Mouse (Mus musculus) cerebellum, postnatal 10 days (tissue): ENCODE data around the gene Cacna1g.

Experiments
- DNase-seq, 2 experiments: peaks; one replicate each; pipeline ENCODE4 v3.0.0; 2021; ENCODE audit warnings: mixed read lengths in 2 of 2

Gene Cacna1g

GRCm38 (mm10) chr11:94473707-94474543 lies at the start of gene Cacna1g:
Gene Cacna1g (minus strand): TSS chr11:94474198.
- DNase-seq = peak; percentile 92 to 93

GRCm38 (mm10) chr11:94521219-94521843 lies 47.3 kb upstream of the Cacna1g start, which contains the start of gene Mycbpap:
Gene Mycbpap (minus strand): TSS chr11:94521742.
- peak; percentile 73 to 75 for DNase-seq

GRCm38 (mm10) chr11:94513452-94513851 lies 39.5 kb upstream of the Cacna1g start:
- no peak for DNase-seq

DNA sequence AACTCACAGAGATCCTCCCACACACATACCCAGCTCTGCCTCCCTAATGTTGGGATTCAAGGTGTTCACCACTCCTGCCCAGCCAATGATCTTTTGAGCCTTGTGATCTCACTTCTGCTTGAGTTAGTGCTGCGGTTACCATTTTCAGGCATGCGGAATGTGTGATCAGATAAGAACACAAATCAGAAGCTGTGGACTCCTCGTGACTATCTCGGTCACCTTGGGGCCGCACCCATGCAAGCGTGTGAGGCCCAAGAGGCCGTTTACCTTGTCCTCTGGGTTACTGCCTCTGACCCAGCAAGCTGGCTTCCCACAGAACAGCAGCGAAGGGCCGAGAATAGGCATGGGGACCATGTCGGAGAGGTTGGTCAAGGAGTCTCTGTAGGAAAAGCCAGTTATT lies 35.0 kb upstream of the Cacna1g start:
- DNase-seq = no peak

- DNase-seq = no peak
These were observed 27.5 kb upstream of the Cacna1g start for GRCm38 (mm10) chr11:94501482-94501881.

DNA sequence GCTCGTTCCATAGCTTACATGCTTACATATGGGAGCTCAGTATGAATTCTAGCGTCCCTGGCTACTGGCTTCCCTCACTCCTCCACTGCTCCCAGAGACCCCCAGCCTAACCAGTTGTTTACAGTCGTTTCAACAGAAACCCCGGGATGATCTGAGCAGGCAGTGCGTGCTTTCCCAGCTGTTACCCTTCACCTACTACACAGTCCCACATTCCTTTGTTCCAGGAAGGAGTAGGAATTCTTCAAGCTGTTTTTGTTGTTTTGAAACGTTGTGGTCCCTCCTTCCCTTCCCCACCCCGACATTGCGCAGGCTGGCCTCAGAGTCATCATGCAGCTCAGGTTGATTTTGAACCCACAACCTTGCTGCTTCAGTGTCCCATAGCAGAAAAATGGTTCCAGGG lies 26.4 kb upstream of the Cacna1g start:
- DNase-seq = no peak

DNA sequence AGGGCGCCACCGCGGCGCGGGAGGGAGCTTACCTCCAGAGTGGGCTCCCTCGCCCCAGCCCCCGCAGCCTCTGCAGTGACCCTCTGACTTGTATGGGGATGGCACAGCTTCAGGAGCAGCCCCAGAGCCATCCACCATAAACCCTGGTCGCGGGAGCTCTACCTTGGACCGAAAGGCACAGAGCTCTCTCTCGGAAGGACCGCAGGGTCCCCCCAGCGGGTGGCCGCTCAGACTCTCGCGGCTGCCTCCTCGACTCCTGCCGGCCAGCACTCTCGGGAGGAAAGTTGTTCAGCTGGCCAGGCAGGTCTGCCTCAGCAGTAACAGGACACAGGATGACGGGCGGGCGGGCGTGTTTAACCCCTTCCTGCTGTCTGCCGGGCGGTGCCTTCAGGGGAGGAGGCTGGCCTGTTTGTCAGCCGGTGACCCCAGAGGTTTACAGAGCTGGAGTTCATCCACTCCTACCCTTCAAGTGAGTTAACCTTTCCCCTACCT lies 25.7 kb upstream of the Cacna1g start, which contains the start of gene Epn3:
TSS of gene Epn3 (minus strand) at position 314 of the 492 bp plus-strand sequence.
- peak; percentile 66 to 72 for DNase-seq

DNA sequence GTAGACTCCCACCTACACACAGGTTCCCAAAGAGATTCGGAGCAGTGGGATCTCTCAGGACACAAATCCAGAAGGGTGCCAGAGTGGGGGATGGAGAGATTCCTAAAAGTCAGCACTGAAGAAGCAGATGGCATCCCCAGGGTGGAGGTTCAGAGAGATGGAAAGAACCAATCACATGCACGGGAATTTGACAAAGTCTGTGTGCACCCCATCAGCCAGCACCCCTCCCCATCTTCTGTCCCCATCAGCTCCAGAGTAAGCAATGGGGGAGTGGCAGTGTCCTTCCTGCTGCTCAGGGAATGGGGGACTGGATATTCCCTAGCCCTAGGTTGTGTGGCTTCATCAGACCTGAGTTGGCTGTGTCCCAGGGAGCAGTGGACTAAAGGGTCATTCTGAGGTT lies 25.0 kb upstream of the Cacna1g start:
- peak; percentile 88 to 90 for DNase-seq

DNA sequence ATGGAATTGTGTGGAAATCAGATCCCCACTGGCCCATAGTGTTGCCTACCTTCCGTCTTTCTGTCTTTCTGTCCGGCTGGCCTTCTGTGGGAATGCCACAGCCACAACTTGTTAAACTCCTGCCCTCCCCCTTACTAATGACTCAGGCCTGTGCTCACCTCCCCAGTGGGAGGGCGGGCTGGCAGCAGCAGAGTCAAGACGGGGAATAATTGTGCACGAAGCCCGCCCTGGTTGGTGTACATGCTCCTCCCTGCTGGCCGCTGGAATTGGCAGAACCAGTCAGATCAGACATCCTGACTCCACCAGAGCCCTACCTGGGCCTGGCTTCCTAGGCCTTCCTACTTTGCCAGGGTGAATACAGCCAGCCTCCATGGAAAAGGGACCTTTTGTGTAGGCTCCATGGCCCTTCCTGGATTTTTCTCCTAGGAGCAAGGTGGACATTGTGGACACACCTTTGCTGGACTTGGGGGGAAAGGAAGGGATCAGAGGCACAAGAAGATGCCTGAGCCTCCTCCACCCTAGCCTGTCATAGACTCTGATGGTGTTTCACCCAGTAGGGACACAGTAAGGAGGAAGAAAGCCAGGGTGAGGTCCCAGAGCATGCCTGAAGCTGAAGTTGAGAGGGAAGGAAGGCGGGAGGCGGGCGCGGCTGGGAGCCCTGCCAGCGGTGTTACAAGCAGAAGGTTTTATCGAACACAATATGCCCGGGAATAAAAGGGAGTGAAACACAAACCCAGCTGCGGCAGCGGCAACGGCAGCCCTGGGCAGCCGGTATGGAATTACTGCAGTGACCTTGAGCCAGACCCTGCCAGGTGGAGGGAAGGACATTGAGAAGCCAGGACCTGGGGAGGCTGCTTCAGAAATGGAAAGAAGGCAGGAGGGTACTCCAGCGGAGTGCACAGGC lies 24.3 kb upstream of the Cacna1g start:
- peak; percentile 71 to 81 for DNase-seq

- DNase-seq = no peak
These were observed 21.4 kb upstream of the Cacna1g start for GRCm38 (mm10) chr11:94495415-94495814.

DNA sequence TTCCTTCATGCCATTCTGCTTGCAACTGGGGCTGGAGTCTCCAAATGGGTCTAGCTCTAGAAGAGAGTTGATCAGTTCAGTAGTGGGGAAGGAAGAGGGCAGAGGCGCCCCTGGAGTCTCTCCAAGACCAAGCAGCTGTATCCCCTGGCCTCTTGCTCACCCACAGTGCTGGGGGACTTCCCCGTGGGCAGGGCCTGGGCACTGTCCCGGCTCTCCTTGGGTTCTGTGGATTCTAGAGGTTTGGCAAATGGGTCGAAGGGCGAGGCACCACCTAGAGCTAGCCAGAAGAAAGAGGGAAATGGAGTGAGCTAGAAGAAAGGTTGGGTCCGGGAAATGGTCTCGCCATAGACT lies 17.7 kb upstream of the Cacna1g start:
- DNase-seq = no peak

- peak; percentile 83 to 85 for DNase-seq
These were observed 17.2 kb upstream of the Cacna1g start for GRCm38 (mm10) chr11:94491035-94491748.

DNA sequence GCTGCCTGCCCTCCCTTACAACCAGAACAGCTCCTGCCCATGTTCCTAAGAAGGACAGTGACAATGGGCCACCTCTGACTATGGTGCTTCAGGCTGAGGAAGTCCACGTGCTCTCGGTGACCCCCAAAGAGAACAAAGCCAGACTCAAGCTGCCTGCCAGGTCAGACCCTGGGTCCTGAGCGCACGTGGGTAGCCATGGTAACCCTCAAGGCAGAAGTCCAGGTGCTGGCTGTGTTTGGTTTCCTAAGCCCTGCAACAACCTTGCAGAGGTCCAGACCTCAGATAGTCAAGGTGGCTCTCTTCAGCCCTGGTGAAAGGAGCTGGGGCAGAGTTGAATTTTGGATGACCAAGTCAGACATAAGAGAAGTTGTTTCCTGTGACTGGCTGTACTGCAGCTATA lies 15.7 kb upstream of the Cacna1g start:
- peak; percentile 57 to 67 for DNase-seq

GRCm38 (mm10) chr11:94488767-94489533 lies 15.0 kb upstream of the Cacna1g start:
- peak; percentile 44 to 50 for DNase-seq

DNA sequence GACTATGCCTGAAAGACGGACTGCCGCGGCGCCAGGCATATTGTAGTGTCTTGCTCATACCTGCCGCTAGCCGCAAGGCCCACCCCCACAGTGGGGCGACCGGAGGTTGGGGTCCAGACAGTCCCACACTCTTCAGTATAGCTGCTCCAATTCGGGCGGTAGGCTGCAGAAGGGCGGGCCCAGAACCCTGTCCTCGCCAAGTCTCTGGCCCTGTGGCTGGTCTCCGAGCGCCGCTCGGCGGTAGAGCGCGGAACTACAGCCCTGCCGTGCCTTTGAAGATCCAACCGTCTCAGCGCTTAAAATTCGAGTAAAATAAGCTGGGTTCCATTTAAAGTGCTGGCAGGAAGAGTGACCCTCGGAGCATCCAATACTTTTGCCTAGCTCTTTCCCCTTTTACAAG lies 12.0 kb upstream of the Cacna1g start, which contains the start of gene Spata20:
TSS of gene Spata20 (minus strand) at position 179 of the 400 bp plus-strand sequence.
- peak; percentile 94 to 97 for DNase-seq

DNA sequence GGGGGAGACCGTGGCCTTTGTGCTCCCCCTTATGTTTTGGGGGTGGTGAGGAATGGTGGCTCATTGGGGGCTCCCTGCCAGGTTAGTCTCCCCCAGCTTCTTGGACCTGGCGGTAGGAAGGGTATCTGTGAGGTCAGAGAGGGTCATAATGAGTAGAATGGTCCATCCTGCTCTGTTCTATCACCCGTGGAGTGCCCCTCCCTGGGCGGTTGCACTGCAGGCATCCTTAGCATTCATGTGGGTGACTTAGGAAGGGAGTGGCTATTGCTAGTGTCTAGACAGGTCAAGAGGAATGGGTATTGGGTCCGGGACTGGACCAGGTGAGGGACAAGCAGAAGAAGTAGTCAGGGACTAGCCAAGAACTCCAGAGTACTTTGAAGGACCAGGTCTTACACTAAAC lies 11.2 kb upstream of the Cacna1g start:
- DNase-seq = no peak

GRCm38 (mm10) chr11:94484636-94485035 lies 10.6 kb upstream of the Cacna1g start:
- DNase-seq = no peak

- DNase-seq = peak; percentile 53 to 58
These were observed 9.9 kb upstream of the Cacna1g start for GRCm38 (mm10) chr11:94483921-94484320.

GRCm38 (mm10) chr11:94483436-94483835 lies 9.4 kb upstream of the Cacna1g start:
- DNase-seq = peak; percentile 78 to 85

GRCm38 (mm10) chr11:94482738-94483137 lies 8.7 kb upstream of the Cacna1g start:
- no peak for DNase-seq

- DNase-seq = no peak
These were observed 8.0 kb upstream of the Cacna1g start for GRCm38 (mm10) chr11:94481963-94482362.
